Mouse (Mus musculus) kidney, adult 2 months (tissue): ENCODE results near the gene Kyat3.

Experiments
- CTCF ChIP-seq: fragments of 200-500 bp; conservative IDR thresholded peaks from 2 replicates; pipeline ENCODE4 v1.5.1; 2011; ENCODE audit warnings: low read depth, mild to moderate bottlenecking, control low read depth, low read length, moderate library complexity, mixed read lengths; ENCODE audit not compliant: insufficient read depth, insufficient read length
- POLR2A ChIP-seq: fragments of 200-500 bp; IDR thresholded peaks from one replicate; pipeline ENCODE4 v1.6.1; 2011; ENCODE audit warnings: low read depth, low read length, control low read depth

DNA sequence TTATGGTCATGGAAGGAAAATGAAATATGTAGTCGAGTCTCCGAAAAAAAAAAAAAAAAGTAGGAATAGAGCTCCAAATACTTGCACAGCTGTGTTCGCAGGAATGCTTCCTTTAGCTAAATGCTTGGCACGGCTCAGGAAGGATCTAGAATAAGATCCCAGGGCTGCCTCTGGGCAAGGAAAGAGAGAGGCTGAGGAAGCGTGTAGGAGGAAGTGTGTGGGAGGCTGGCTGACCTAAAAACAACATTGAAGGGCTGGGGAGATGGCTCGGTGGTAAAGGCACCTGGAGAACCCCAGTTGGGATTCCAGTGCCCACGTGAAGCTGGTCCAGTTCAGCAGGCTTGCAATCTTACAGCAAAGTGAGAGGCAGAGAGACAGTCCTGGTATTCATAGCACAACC is 40.0 kb downstream of the Kyat3 start:
- TF ChIP-seq CTCF = no peak
- no peak for TF ChIP-seq POLR2A
